Mouse (Mus musculus): ENCODE data around the gene Ccl25.

Ccl25 gene

DNA sequence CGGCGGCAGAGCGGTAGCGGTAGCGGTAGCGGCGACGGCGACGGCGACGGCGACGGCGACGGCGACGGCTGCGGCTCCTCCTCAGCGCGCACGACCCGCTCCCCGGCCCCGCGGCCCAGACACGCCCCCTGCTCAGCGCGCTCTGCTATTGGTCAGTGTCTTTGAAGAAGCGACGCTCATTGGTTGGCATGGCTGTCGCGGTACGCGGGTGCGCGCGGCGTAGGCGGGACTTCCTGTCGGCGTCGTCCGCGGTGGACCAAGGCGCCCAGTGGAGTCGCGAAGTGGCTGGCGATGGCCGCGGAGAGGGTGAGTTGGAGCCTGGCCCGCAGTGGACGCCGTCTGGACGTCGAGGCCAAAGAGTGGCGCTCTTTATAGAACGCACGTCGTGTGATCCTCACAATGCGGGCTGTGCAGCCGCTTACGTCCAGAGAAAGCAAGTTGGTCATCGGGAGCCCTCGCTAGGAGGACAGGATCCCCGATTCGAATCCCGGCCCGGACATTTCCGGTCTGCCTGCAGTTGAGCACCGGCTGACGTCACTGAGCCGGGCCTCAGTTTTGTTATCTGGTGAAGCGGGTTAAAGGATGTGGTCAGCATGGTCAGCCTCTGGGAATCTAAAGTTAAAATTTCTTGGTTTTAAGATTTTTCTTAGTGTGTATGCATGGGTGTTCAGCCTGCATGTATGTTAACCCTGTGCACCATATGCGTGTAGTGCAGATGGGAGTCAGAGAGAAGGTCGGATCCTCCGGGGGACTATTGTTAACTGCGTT lies at the start of gene Ccl25, which contains the start of gene Elavl1:
Ccl25 (plus strand) TSS at position 228 of the 768 bp plus-strand sequence.
Elavl1 (minus strand) TSS at position 431 of the 768 bp plus-strand sequence.
- DNase-seq: peak; percentile 98

DNA sequence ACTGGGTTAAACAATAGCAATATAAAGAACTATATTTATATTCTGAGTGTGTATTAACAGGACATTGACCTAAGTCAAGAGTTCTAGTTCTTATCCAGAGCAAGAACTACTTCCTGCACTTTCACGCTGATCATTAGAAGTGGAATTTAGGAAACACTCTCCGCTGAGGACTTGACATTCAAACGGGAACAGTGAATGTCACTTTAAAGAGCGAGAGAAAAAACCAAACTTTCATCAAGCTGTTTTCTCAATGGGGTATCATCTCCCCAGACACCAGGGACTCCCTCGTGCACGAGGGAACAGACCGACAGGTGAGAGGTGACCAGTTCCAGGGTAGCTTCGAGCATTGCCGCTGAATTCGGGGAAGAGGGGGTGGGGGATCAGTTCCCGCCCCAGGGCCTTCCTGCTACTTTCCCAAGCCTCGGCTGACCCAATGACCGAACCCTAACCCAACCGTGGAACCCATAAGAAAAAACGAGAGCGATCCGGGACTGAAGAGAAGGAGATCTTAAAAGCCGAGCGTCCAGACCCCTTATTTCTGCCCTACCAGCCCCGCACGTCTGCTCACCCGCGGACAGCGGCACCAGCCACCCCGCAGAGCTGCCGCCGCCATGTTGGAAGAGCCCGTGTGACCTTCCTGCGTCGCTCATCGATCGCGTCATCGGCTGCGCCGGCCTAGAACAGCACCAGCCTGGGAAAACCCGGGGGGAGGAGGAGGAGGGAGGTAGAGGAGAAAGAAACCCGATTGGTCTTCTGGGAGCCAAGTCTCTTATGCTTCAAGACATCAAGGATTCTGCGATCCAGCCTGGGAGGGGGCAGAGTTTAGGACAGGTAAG lies 49.5 kb upstream of the Ccl25 start, which contains the start of gene Timm44:
Timm44 (minus strand) TSS at position 639 of the 836 bp plus-strand sequence.
- peak; percentile 94 for DNase-seq

DNA sequence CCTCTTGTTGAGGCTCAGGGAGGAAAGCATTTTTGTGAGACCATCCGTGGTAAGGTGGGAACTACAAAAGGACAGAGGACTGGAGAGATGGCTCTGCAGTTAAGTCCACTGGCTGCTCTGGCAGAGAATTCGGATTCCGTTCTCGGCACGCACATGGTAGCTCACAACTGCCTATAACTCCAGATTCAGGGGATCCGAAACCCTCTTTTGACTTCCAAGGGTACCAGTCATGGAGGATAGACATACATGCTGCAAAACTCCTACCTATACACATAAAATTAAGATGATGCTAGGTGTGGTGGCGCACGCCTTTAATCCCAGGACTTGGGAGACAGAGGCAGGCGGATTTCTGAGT lies 48.9 kb upstream of the Ccl25 start:
- no peak for DNase-seq

DNA sequence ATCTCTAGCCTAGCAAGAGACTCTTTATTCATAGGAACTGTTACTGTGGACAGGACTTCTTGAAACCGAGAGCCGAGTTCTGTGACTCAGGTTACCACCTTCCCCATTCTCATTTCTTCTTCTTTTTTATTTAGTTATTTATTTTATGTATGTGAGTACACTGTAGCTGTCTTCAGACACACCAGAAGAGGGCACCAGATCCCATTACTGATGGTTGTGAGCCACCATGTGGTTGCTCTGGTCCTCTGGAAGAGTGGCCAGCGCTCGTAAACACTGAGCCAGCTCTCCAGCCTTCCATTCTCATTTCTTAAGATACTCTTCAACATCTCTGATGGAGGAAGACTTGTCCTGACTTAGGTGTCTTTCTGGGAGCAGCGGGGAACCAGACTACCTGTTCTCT lies 32.3 kb upstream of the Ccl25 start:
- no peak for DNase-seq

DNA sequence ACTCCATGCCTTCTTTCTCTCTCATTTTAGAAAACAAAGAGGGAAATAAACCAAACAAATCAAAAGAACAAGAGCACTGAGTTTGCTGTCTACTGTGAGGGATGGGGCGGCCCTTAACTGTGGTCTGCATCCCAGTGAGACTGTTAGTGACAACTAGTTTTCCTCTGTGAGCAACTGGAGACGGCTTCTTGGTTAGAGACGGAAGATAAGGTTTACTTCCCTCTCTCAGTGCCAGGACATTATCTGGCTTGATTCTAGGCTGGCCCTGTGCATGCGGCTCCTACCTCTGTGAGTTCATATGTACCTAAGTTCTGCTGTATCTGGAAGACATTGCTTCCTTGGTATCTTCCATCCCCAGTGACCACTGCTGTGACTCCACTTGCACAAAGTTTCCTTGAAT lies 27.2 kb upstream of the Ccl25 start:
- no peak for DNase-seq

DNA sequence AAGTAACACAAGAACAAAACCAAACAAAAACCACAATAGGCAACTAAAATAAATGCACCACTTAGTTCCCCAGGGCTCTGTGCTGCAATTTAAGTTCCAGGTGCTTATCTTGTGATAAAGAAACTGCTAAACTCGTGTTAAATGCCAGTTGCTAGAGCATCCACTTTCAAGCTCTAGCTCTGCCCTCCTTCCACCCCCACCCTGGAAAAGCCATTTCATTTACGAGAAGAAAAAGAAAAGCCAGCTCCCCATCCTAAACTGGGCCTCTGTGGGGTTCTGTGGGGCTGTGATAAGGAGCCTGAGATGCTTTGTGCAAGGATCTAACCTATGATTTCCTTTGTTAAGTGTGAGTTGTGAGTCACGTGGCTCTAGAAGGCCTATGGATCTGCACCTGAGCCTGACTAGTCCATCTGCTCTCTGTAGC lies 20.9 kb upstream of the Ccl25 start:
- no peak for DNase-seq

DNA sequence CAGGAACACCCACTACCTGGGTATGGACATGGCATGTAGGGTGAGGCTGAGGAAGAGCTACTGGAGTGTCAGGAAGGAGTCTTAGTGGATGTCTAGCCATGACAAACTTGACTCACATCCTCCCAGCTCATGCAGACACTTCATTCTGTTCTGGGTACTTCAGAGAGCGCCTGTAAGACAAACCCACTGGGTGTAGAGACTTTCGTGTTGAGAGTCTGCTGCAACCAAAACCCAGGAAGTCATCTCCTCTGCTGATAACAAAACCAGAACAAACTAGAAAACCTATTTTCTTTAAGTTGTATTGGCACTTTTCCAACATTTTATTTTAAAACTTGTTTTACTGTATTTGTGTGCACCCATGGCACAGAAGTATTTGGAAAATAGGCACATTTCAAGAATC lies 19.2 kb upstream of the Ccl25 start:
- DNase-seq: no peak

DNA sequence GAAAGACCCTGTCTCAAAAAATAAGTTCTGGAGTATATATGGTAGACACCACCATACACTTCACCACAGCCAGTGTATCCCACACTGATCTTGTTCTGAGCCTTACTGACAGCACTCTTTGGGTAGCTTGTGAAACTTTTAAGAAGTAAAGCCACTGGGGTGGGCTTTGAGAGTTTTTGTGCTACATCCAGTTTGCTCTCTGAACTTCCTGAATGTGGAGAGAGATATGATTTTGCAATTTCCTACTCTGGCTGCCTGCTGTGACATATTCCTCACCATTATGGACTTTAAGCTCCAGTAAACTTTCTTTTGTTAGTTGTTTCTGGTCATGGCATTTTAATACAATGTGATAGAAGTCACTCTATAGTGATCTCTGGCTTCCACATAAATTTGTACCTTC lies 12.9 kb upstream of the Ccl25 start:
- DNase-seq: no peak

DNA sequence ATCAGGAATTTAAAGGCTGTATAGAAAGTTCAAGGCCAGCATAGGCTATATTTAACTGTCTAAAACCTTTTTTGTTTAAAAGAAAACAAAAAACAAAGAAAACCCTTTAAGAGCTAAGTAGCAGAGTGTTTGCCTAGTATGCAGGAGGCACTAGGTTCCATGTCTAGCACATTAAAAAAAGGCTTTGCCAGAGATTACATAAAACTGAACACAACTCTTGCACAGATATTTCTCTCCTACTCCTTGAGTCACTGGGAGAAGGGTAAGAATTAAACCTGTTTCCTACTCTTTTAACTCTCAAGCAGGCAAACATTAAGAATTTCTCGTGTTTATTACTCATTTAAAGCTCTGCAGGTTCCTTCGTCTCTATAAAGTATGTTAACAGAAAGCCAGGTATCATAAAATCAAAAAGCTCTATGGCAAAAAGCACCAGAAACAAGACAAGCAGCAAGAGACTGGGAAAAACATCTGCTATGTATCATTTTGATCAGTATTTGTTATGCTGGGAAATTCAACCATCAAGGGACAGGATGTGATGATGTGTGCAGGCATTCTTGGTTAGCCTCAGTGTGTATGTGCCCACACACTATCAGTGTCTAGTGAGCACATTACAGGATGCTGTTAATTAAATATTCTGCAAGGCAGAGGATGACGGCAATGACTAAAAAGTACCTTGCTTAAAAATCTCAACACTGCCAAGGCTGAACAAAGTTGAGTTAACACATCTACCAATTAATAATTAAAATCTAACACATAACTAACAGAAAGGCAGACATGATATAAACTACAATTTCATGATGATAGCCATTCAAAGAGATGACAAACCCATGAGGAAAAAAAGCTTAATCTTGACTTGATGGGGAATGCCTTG lies 11.5 kb upstream of the Ccl25 start:
- DNase-seq: no peak

DNA sequence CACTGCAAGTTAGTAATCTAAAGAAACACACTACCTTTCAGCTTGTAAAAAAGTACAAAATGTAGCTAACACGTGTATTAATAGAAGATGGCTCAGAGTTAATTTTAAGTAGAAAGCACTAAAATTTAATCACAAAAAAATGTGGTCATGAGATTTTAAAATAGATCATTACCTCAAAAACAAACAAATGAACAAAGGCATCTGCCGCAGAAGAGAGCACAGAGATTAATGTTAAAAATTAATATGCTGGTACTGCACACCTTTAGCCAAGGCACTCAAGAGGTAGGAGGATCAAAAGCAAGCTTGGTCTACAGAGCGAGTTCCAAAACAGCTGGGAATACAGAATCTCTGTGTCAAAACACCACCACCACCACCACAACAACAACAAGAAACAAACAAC lies 10.2 kb upstream of the Ccl25 start:
- DNase-seq: no peak

DNA sequence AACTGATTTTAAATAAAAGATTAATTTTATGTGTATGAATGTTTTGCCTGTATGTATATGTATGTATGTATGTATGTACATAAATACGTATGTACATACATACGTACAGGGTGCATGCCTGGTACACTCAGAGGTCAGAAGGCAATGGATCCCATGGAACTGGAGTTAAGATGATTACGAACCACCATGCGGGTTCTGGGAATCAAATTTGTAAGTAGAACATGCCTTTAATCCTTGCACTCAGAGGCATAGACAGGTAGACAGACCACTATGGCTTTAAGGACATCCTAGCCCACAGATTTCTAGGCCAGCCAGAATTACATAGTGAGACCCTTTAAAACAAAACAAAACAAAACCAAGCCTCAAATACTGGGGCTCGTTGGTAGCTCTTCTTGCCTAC lies 6.9 kb upstream of the Ccl25 start:
- DNase-seq: no peak

DNA sequence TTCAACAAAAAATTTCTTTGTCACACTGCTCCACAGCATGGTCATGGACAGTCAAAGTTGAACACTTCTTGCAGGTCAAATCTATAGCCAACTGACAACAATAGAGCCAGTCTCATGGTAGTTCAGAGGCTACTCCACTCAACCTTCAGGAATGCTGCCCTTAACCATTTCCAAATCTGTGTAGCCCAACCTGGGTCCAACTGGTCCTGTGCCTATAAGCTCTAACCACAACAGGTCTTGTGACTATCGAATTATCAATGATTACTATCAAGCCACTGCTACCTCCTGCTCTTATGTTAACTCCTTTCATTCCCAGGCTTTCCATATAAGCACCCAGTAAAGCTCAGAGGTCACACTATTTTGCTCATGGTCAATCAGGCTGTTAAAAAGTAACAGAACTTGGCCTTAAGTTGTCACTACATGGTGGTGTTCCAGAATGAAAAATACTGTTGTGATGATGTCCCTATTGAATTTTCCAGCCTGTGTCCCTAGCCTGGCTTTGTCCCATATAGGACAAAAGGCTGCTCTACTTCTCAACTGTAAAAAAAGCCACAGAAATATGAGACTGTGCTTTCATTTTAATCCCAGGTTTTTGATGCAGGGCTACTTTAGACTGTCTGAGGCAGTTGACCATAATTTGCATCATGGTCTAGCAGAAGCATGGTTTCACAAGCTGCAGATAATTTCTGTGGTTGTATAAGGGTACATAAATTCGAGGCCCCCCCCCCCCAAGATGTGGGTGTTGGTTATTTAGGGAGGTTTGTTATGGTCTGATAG lies 6.0 kb upstream of the Ccl25 start:
- DNase-seq: no peak

DNA sequence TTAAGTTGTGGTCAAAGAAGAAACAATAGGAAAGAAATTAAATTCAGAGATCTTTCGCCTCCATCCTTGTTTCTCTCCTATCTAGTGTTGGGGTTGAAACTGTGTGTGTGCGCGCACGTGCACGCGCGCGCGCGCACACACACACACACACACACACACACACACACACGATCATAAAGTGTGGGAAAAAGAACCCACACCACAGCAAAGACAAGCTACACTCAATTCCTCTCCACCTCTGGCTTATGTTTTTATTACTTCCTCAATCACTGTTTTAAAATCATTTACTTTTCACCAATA lies 5.5 kb upstream of the Ccl25 start:
- DNase-seq: no peak

DNA sequence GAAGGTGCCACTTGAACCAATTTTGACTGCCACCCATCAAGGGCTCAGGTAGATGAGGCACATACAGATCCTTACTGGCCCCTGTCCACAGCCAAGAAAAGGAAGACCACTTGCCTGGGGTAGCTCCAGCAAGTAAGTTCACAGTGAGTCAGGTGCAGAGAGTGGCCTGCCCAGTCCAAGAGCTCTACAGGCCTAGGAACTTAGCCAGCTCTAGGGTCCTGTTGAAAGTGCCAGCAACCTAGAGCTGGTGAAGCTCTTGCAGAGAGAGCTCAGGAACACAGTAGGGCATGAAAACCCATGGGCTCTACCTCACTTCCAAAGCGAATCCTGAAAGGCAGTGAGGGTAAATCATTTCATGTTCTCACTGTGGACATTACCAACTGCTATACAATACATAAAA lies 4.6 kb upstream of the Ccl25 start:
- DNase-seq: no peak

DNA sequence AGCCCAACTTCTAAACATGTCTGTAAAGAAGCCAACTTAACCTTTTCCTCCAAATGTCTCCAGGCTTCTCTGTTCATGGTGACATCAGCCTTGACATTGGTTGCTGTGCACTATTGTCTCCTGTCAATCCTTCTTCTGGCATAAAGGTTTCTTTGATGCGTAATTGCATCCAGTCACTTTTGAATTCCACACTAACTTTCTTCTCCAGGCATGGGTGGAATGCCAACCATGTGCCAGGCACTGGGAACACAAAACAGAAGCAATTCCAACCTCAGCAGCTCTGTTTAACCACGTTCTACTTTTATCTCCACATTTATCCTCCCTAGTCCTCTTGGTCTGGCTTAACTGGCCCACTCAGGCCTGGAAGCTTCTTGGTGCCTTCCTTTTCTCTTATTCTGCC lies 4.0 kb upstream of the Ccl25 start:
- DNase-seq: no peak

DNA sequence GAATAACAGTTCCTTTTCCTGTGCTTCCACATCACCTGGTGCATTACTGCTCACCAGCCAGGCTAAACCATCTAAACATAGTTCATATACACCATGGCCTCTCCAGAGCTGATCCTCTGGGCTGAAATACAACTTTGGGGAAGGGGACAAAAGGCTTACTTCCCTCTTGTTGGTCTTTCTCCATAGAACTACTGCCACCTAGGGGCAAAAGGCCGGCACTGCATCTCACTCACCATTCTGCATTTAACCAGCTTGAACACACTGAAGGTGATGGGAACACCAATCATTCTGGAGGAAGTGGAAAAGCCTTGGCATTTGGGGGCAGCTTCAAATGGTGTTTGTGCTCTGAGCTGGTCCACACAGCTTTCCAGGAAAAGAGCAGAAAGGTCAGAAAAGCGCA lies 2.5 kb upstream of the Ccl25 start:
- DNase-seq: peak; percentile 74

DNA sequence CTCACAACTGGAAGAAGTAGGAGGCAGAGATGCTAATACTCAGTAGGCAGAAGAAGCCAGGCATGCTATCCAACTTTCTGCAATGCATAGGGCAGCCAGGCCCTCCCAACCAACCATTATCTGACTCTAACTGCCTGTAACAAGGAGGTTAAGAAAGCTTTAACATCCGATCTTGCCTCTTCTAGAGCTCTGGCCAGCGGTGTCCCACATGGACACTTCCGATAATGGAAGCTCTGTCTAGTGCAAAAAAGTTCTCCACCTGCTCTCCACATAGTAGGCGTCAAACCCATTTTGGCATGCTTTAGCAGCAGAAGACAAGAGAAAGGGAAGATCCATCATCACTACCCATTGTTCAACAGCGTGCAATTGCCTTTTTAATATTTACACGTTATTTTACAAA lies 1.1 kb upstream of the Ccl25 start:
- DNase-seq: no peak

DNA sequence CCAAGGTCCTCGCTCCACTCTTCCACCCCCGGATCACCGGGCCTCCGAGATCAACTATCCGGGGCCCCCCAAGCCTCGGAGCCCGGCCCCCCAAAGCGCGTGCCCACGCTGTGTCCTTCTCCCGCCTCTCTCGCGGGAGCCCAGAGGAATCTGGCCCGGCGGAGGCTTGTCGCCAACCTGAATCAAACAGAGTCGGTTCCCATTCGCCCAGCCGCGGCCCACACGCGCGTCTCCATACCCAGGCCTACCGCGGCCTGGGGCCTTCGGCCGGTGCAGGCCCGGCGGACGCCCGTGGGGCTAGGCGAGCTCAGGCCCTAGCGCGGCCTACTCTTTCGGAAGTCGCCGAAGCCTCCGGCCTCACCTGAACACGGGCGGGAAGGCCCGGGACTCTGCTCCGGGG lies 485 bp upstream of the Ccl25 start:
- DNase-seq: no peak

DNA sequence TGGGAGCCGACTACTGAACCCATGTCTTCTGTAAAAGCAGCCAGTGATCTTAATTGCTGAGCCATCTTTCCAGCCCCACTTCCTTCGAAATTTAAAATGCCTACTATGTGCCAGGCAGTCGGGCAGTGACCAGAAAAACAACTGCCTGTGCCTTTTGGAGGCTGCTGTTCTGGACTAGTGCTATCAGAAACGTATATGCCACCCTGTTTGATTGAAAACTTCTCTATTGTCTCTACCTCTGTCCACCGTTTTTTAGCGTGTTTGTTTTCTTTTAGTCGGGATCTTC lies 684 bp downstream of the Ccl25 start:
- DNase-seq: no peak

DNA sequence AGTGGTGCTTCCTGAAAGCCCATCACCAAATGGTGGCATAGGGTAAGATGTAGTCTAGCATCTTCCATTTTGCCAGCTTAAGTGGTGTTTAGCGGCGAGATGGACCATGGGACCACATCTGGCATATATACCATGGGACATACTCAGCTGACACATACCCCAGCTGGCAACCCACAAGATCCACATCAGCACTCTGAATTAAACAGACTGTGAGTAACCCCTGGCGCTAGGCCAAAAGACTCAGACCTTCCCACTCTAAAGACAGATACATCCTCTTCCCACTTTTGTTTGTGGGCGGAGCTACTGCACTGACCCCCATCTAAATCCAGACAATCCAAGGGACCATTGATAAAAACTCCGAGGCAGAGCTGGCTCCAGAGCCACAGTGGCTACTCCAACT lies 4.0 kb downstream of the Ccl25 start:
- DNase-seq: no peak

DNA sequence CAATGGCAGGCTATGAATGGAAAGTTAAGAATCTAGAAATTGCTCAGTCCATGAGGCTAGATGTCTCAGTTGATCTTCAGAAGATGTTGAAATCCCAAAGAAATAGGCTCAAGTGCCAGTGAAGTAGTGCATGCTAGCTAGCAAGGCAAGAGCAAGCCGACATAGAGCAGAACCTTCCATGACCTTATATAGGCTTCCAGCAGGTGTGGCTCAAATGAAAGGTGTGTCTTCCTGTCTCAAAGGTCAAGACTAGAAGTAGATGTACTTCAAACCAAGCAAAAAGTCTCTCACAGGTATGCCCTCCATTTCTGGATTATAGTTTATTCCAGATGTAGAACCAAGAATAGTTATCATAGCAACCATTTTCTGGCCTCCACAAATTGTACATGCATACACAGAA lies 9.0 kb downstream of the Ccl25 start:
- no peak for DNase-seq

DNA sequence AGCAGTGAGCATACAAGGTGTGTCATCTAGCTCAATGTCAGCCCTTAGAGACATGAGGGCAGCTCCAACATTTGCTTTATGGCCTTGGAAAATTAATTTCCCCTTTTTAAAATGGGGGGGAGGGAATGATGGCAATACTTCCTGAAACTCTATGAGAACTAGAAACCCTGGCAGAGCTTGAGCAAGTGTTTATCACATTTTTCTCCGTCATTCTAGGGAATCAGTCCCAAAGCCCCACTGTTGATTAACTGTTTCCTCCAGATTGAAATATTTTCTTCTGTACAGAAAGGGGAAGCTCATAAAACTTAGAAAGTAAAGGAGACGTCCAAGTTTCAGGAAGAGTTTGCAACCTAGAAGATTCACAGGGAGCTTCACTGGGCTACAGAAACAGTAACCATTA lies 10.7 kb downstream of the Ccl25 start:
- DNase-seq: no peak

DNA sequence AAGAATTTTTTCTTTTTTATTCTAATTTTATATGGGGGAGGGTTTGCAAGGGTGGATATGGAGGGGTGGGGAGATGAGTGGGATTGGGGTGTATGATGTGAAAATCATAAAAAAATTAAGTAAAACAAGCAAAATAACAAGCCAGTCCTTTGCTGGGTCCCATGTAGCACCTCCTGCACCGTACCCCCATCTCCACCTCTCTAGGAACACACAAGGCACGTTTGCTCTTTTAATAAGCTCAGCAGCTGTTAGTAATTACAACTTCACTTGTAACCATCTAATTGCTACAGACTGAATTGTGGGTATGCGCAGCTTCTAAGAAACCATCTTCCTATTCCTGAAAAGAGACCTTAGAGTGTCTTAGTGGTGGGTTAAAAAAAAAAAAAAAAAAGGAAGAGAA lies 15.2 kb downstream of the Ccl25 start:
- DNase-seq: no peak

Data from cerebellum, adult 8-10 months (tissue).